Mouse (Mus musculus) CH12.LX (cell line): ENCODE data around the gene Plxnb2.

Experiments
- CTCF ChIP-seq, 2 experiments: IDR thresholded peaks in 1 of 2; conservative IDR thresholded peaks in 1 of 2; 2 replicates each; pipeline ENCODE4 v1.5.1; 2011 to 2012; ENCODE audit warnings: low read depth in 2 of 2, low read length in 2 of 2, improper control_type of control experiment in 1 of 2, inconsistent platforms in 1 of 2, mild to moderate bottlenecking in 1 of 2, moderate library complexity in 1 of 2
- EP300 ChIP-seq: IDR thresholded peaks from 2 replicates; pipeline ENCODE4 v1.6.1; 2011; ENCODE audit warnings: low read length, improper control_type of control experiment
- MAX ChIP-seq: IDR thresholded peaks from 2 replicates; pipeline ENCODE4 v1.6.1; 2011; ENCODE audit warnings: low read length, improper control_type of control experiment

DNA sequence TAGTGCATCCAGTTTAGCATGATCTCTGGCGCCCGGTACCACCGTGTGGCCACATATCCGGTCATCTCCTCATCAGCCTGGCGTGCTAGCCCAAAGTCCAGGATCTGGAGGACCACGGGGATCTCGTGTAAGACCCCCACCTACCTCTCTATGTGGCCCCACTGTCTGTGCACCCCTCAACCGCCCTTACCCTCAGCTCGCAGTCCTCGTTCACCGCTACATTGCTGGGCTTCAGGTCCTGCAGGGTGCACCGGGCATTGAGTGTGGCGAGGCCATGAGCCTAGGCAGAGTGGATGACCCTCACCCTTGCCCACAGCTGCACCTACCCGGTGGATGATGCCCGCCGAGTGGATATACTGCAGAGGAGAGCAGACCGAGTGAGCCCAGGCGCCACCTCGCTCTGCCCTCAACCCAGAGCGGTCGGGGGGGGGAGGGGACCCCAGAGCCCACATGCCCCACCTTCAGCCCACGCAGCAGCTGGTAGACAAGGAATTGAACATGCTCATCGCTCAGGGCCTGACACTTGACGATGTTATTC, 34.7 kb downstream of the Plxnb2 start:
- no peak for TF ChIP-seq MAX
- TF ChIP-seq CTCF (conservative IDR thresholded peaks at IDR 0.05 in 1 of 2, IDR thresholded peaks at IDR 0.05 in 1 of 2; ENCODE audit: low read depth in 2 of 2, low read length in 2 of 2) = no peak
- no peak for TF ChIP-seq EP300
